Mouse (Mus musculus) CH12.LX (cell line): ENCODE measurements around the gene Fryl. TPM values are rescaled to one million over a fixed set of nuclear protein-coding genes. Genes with fewer than 3 reads are reported as not detected.

Experiments used
- DNase-seq: peaks from one replicate; pipeline ENCODE4 v3.0.0-alpha.2; 2013; ENCODE audit errors: extremely low read depth
- H3K27ac ChIP-seq: 2 replicates; pipeline ENCODE4 v1.5.1; 2012; ENCODE audit warnings: low read depth, mild to moderate bottlenecking, control low read depth, moderate library complexity; ENCODE audit not compliant: insufficient read depth
- H3K27me3 ChIP-seq: replicated peaks from 2 replicates; pipeline ENCODE3; 2012; ENCODE audit warnings: inconsistent platforms
- H3K36me3 ChIP-seq, 2 experiments: replicated peaks in 1 of 2; 2 replicates each; pipeline versions ENCODE3 to v1.6.1; 2012; ENCODE audit warnings: inconsistent platforms in 1 of 2, low read length in 1 of 2, mild to moderate bottlenecking in 1 of 2, mixed read lengths in 1 of 2, moderate library complexity in 1 of 2; ENCODE audit not compliant: control insufficient read depth in 1 of 2, insufficient read depth in 1 of 2
- H3K4me1 ChIP-seq, 2 experiments: 2 replicates each; pipeline ENCODE4 v1.6.1; 2012; ENCODE audit warnings: inconsistent platforms in 1 of 2, moderate library complexity in 1 of 2; ENCODE audit not compliant: insufficient read depth in 2 of 2, control insufficient read depth in 1 of 2
- H3K4me2 ChIP-seq: 2 replicates; pipeline ENCODE4 v1.6.1; 2012; ENCODE audit warnings: low read depth, mild to moderate bottlenecking, control low read depth; ENCODE audit not compliant: poor library complexity, insufficient read depth, severe bottlenecking
- H3K4me3 ChIP-seq, 3 experiments: fragments of 150-350 bp in 1 of 3; sonication (generic) in 1 of 3; replicated peaks in 1 of 3; 2 replicates each; pipeline versions ENCODE3 to v1.5.1; 2011 to 2012; ENCODE audit warnings: low read depth in 2 of 3, low read length in 2 of 3, mild to moderate bottlenecking in 2 of 3, moderate library complexity in 2 of 3, control low read depth in 1 of 3, improper control_type of control experiment in 1 of 3, inconsistent platforms in 1 of 3, mixed read lengths in 1 of 3; ENCODE audit not compliant: poor library complexity in 1 of 3
- H3K79me2 ChIP-seq: replicated peaks from 2 replicates; pipeline ENCODE4 v1.6.1; 2012; ENCODE audit warnings: mild to moderate bottlenecking, moderate library complexity; ENCODE audit not compliant: control insufficient read depth, poor library complexity, insufficient read depth, severe bottlenecking; ENCODE audit errors: extremely low read depth
- H3K9ac ChIP-seq: 2 replicates; pipeline ENCODE4 v1.6.1; 2012; ENCODE audit warnings: low read depth, mild to moderate bottlenecking, control low read depth, moderate library complexity; ENCODE audit not compliant: insufficient read depth
- H3K9me3 ChIP-seq: replicated peaks from 2 replicates; pipeline ENCODE3; 2012; ENCODE audit warnings: low read length, inconsistent platforms, mixed read lengths
- CHD1 ChIP-seq: IDR thresholded peaks from 2 replicates; pipeline ENCODE4 v1.6.1; 2012; ENCODE audit warnings: low read depth, low read length, improper control_type of control experiment, inconsistent platforms
- CHD2 ChIP-seq: IDR thresholded peaks from 2 replicates; pipeline ENCODE4 v1.6.1; 2011; ENCODE audit warnings: low read length, improper control_type of control experiment
- E2F4 ChIP-seq: IDR thresholded peaks from 2 replicates; pipeline ENCODE4 v1.6.1; 2011; ENCODE audit warnings: low read depth, low read length, improper control_type of control experiment; ENCODE audit not compliant: insufficient replicate concordance
- ELF1 ChIP-seq: IDR thresholded peaks from 2 replicates; pipeline ENCODE4 v1.6.1; 2014; ENCODE audit warnings: low read depth, mild to moderate bottlenecking, inconsistent platforms, low read length, improper control_type of control experiment
- EP300 ChIP-seq: IDR thresholded peaks from 2 replicates; pipeline ENCODE4 v1.6.1; 2011; ENCODE audit warnings: low read length, improper control_type of control experiment
- ETS1 ChIP-seq: conservative IDR thresholded peaks from 2 replicates; pipeline ENCODE4 v1.6.1; 2012; ENCODE audit warnings: low read depth, mild to moderate bottlenecking, inconsistent platforms, low read length, improper control_type of control experiment, moderate library complexity
- GABPA ChIP-seq: IDR thresholded peaks from 2 replicates; pipeline ENCODE4 v1.6.1; 2012; ENCODE audit warnings: low read depth, low read length, improper control_type of control experiment, inconsistent platforms; ENCODE audit not compliant: insufficient replicate concordance
- IRF4 ChIP-seq: IDR thresholded peaks from 2 replicates; pipeline ENCODE4 v1.6.1; 2014; ENCODE audit warnings: low read depth, mild to moderate bottlenecking, inconsistent platforms, low read length, improper control_type of control experiment
- JUND ChIP-seq: conservative IDR thresholded peaks from 2 replicates; pipeline ENCODE4 v1.6.1; 2011; ENCODE audit warnings: low read depth, low read length, improper control_type of control experiment
- MAFK ChIP-seq: IDR thresholded peaks from 2 replicates; pipeline ENCODE4 v1.6.1; 2011; ENCODE audit warnings: low read length, improper control_type of control experiment; ENCODE audit not compliant: insufficient replicate concordance
- MAX ChIP-seq: IDR thresholded peaks from 2 replicates; pipeline ENCODE4 v1.6.1; 2011; ENCODE audit warnings: low read length, improper control_type of control experiment
- MXI1 ChIP-seq: IDR thresholded peaks from 2 replicates; pipeline ENCODE4 v1.6.1; 2011; ENCODE audit warnings: mild to moderate bottlenecking, low read depth, low read length, improper control_type of control experiment
- NELFE ChIP-seq: IDR thresholded peaks from 2 replicates; pipeline ENCODE4 v1.6.1; 2011; ENCODE audit warnings: low read depth, low read length, improper control_type of control experiment
- NRF1 ChIP-seq: IDR thresholded peaks from 2 replicates; pipeline ENCODE4 v1.6.1; 2014; ENCODE audit warnings: low read depth, mild to moderate bottlenecking, inconsistent platforms, low read length, improper control_type of control experiment, moderate library complexity
- PAX5 ChIP-seq: IDR thresholded peaks from 2 replicates; pipeline ENCODE4 v1.6.1; 2012; ENCODE audit warnings: low read length, inconsistent platforms, mixed read lengths
- POLR2A ChIP-seq: IDR thresholded peaks from 2 replicates; pipeline ENCODE4 v1.6.1; 2011; ENCODE audit warnings: low read depth, mild to moderate bottlenecking, improper control_type of control experiment, low read length
- POLR2AphosphoS2 ChIP-seq: IDR thresholded peaks from 2 replicates; pipeline ENCODE4 v1.6.1; 2011; ENCODE audit warnings: low read depth, low read length, improper control_type of control experiment
- SIN3A ChIP-seq: IDR thresholded peaks from 2 replicates; pipeline ENCODE4 v1.6.1; 2012; ENCODE audit warnings: low read length, improper control_type of control experiment, inconsistent platforms
- UBTF ChIP-seq: IDR thresholded peaks from 2 replicates; pipeline ENCODE4 v1.6.1; 2012; ENCODE audit warnings: low read depth, mild to moderate bottlenecking, inconsistent platforms, low read length, improper control_type of control experiment, moderate library complexity
- ZC3H11A ChIP-seq: IDR thresholded peaks from 2 replicates; pipeline ENCODE4 v1.6.1; 2012; ENCODE audit warnings: low read depth, mild to moderate bottlenecking, inconsistent platforms, low read length, improper control_type of control experiment
- ZKSCAN1 ChIP-seq: IDR thresholded peaks from 2 replicates; pipeline ENCODE4 v1.6.1; 2012; ENCODE audit warnings: low read depth, inconsistent platforms, low read length, improper control_type of control experiment, borderline replicate concordance
- dilution Hi-C: fragments of 300-500 bp; cut with MboI; formaldehyde crosslinking; loops from 2 replicates; pipeline ENCODE4 v1.14.3; 2020; ENCODE audit warnings: low sequenced_read_pairs; ENCODE audit not compliant: extremely low pct_unique_long_range_greater_than_20kb, extremely low pct_ligation_motif_present
- in situ Hi-C: fragments of 300-500 bp; cut with MboI; formaldehyde crosslinking; loops from 3 replicates; pipeline ENCODE4 v1.14.3; 2019; ENCODE audit warnings: low sequenced_read_pairs, low pct_ligation_motif_present, low pct_unique_long_range_greater_than_20kb, mixed read lengths
- polyA plus RNA-seq: library from polyadenylated mRNA; unstranded; fragments of >175 nt; gene quantifications from 2 replicates; pipeline ENCODE4 v1.2.1, GENCODE M21; 2012; ENCODE audit warnings: low read depth; ENCODE audit not compliant: insufficient read length
- total RNA-seq, 2 experiments: library from RNA; depleted of rRNA; stranded (reverse); fragments of 300-350 nt in 1 of 2; fragments of >200 nt in 1 of 2; gene quantifications; 2 replicates each; pipeline ENCODE4 v1.2.3; 2012 to 2014

Fryl gene
- total and polyA plus RNA-seq, 3 experiments: 23.2 to 38.4 (median 31.3) TPM

GRCm38 (mm10) chr5:72994424-72994823 lies 262.0 kb downstream of the Fryl start:
- no peak for TF ChIP-seq NELFE
- no peak for TF ChIP-seq MAX
- TF ChIP-seq POLR2A: no peak
- TF ChIP-seq EP300: no peak
- TF ChIP-seq MXI1: no peak
- TF ChIP-seq CHD2: no peak
- no peak for TF ChIP-seq ZC3H11A
- no peak for TF ChIP-seq SIN3A
- TF ChIP-seq NRF1: no peak
- TF ChIP-seq E2F4: no peak
- no peak for TF ChIP-seq GABPA
- TF ChIP-seq JUND: no peak
- TF ChIP-seq POLR2AphosphoS2: no peak
- no peak for TF ChIP-seq ELF1
- TF ChIP-seq ZKSCAN1: no peak
- no peak for TF ChIP-seq PAX5
- no peak for TF ChIP-seq CHD1
- TF ChIP-seq MAFK: no peak
- TF ChIP-seq IRF4: no peak
- no peak for TF ChIP-seq ETS1
- Histone ChIP-seq H3K4me3 (no peak overlapping the region), H3K79me2 (no peaks in the 10 kb centered on the region), H3K36me3 (no peaks in the 10 kb centered on the region), H3K4me1 (no peaks in the 10 kb centered on the region), H3K9ac (no peak overlapping the region), H3K9me3 (no peaks in the 10 kb centered on the region), H3K27ac (no peak overlapping the region), H3K4me2 (no peak overlapping the region), H3K27me3 (no peaks in the 10 kb centered on the region)
- in situ Hi-C loops (no loop called here), dilution Hi-C loops (no loop called here)
- DNase-seq: no peak

- H3K36me3 ChIP-seq: no peaks in the 10 kb centered on the region
- no peak overlapping the region for H3K4me2 ChIP-seq
- H3K9ac ChIP-seq: no peak overlapping the region
- H3K79me2 ChIP-seq: no peaks in the 10 kb centered on the region
- TF ChIP-seq UBTF (no peak), MAFK (no peak), NELFE (no peak), JUND (no peak)
- H3K9me3 ChIP-seq: no peaks in the 10 kb centered on the region
- H3K4me1 ChIP-seq: no peaks in the 10 kb centered on the region
- in situ Hi-C loops (no loop called here), dilution Hi-C loops (no loop called here)
- H3K4me3 ChIP-seq: no peak overlapping the region
- DNase-seq: no peak
- H3K27me3 ChIP-seq: no peaks in the 10 kb centered on the region
- no peak overlapping the region for H3K27ac ChIP-seq
Measured at GRCm38 (mm10) chr5:72992474-72992873, 263.9 kb downstream of the Fryl start.
